Mouse (Mus musculus): ENCODE data around the gene Dph2. TPM values are rescaled to one million over a fixed set of nuclear protein-coding genes. Genes with fewer than 3 reads are reported as not detected.
A peak's percentile ranks its signal among the peaks of the same experiment; 100 is the strongest.

The Dph2 gene
- polyA plus RNA-seq, 1 experiment, result 45.8 TPM

DNA sequence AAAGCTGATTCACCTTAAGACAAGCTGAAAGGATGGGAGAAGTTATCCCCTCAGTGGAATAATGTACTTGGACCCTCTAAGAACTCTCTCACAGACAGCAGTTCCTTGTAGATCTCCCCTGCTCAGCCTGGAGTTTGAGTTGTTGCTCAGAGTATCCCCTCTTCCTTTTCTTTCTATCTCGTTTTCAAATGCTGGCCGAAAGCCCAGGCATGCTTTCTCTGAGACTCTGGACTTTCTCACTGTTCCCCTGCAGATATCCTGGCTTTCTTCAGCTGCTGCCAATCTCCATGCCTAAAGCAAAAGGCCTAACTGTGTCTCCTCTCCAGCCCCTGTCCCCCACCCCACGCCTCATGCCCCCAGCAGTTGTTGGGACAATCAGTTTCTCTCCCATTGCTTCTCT, 26.4 kb upstream of the Dph2 start:
- Histone ChIP-seq H3K36me3 (ENCODE audit: control insufficient read depth, insufficient read depth, low read length) (no peaks in the 10 kb centered on the region), H3K27ac (ENCODE audit: control insufficient read depth, insufficient read depth, low read length) (no peak overlapping the region), H3K4me3 (ENCODE audit: control insufficient read depth, insufficient read depth, low read length) (no peak overlapping the region), H3K4me1 (replicated peaks; ENCODE audit: control insufficient read depth, insufficient read depth, low read length) (peaks cover 15% of the 10 kb centered on the region), H3K27me3 (ENCODE audit: control insufficient read depth, insufficient read depth, low read length) (no peaks in the 10 kb centered on the region)
- TF ChIP-seq POLR2A (IDR thresholded peaks at IDR 0.05; ENCODE audit: control insufficient read depth, extremely low read depth, insufficient read depth, low read length, poor library complexity) (no peak), CTCF (IDR thresholded peaks at IDR 0.05; ENCODE audit: borderline replicate concordance, control insufficient read depth, extremely low read depth, insufficient read depth, low read length, poor library complexity) (no peak)
- DNase-seq, result no peak
- WGBS, result 77% methylated on average over 3 of the region's 3 CpGs

DNA sequence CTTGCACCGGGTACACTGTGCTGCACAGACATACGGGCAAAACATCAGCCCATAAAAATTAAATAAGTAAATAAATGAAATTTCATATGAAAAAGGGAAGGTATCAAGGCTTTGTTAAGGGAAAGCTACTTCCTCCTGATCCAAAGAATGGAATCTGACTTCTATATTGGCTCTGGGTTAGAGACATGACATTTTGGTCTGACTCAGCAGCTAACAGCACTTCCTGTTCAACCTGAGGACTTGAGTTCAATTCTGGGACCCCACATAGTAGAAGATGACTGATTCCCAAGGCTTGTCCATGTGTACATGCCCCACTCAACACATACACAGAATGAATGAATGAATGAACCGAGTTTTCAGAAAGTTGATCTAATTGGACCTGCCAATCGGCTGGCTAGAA, 26.0 kb upstream of the Dph2 start:
- no peak for DNase-seq
- Histone ChIP-seq H3K4me3 (ENCODE audit: control insufficient read depth, insufficient read depth, low read length) (no peak overlapping the region), H3K27me3 (ENCODE audit: control insufficient read depth, insufficient read depth, low read length) (no peaks in the 10 kb centered on the region), H3K4me1 (replicated peaks; ENCODE audit: control insufficient read depth, insufficient read depth, low read length) (peaks cover 15% of the 10 kb centered on the region), H3K36me3 (ENCODE audit: control insufficient read depth, insufficient read depth, low read length) (no peaks in the 10 kb centered on the region), H3K27ac (ENCODE audit: control insufficient read depth, insufficient read depth, low read length) (no peak overlapping the region)
- no peak for TF ChIP-seq CTCF (IDR thresholded peaks at IDR 0.05; ENCODE audit: borderline replicate concordance, control insufficient read depth, extremely low read depth, insufficient read depth, low read length, poor library complexity)
- TF ChIP-seq POLR2A (IDR thresholded peaks at IDR 0.05; ENCODE audit: control insufficient read depth, extremely low read depth, insufficient read depth, low read length, poor library complexity), result no peak
- WGBS, result 95% methylated on average over 4 of the region's 4 CpGs

DNA sequence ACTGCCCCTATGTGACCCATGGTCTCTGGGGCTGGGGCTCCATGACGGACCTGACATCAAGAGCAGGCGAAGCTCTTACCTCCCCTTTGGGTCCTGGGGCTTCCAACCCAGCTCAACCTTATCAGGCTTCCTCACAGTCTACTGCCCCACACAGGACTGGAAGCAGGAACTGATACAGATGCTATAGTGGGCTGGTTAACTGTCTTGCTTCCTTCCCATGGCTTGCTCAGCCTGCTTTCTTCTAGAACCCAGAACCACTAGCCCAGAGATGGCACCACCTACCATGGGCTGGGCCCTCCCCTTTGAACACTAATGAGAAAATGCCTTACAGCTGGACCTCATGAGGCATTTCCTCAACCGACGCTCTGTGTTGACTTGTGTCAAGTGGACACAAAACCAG, 25.6 kb upstream of the Dph2 start:
- DNase-seq, result no peak
- no peaks in the 10 kb centered on the region for H3K27me3 ChIP-seq (ENCODE audit: control insufficient read depth, insufficient read depth, low read length)
- peaks cover 15% of the 10 kb centered on the region for H3K4me1 ChIP-seq (replicated peaks; ENCODE audit: control insufficient read depth, insufficient read depth, low read length)
- TF ChIP-seq POLR2A (IDR thresholded peaks at IDR 0.05; ENCODE audit: control insufficient read depth, extremely low read depth, insufficient read depth, low read length, poor library complexity) (no peak), CTCF (IDR thresholded peaks at IDR 0.05; ENCODE audit: borderline replicate concordance, control insufficient read depth, extremely low read depth, insufficient read depth, low read length, poor library complexity) (no peak)
- WGBS, result 98% methylated on average over 4 of the region's 4 CpGs
- no peak overlapping the region for H3K27ac ChIP-seq (ENCODE audit: control insufficient read depth, insufficient read depth, low read length)
- no peaks in the 10 kb centered on the region for H3K36me3 ChIP-seq (ENCODE audit: control insufficient read depth, insufficient read depth, low read length)
- H3K4me3 ChIP-seq (ENCODE audit: control insufficient read depth, insufficient read depth, low read length), result no peak overlapping the region

DNA sequence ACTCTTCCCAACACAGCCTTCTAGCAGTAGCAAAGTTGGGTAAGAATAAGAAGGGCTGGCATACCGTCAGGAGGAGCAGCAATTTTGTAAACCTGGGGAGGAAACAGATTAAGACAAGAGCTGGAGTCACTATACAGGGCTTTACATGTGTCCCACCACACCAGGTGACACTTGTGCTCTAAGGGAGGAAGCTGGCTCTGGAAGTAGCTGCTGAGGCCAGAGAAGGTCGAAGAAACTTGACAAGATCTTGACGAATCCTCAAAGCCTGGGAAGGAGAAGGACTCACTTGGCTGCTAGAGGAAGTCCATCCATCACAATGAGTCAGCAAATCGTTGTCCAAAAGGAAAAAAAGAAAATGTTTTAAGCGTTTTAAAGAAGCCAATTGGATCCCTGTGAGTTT, 24.6 kb upstream of the Dph2 start:
- Histone ChIP-seq H3K27me3 (ENCODE audit: control insufficient read depth, insufficient read depth, low read length) (no peaks in the 10 kb centered on the region), H3K4me1 (replicated peaks; ENCODE audit: control insufficient read depth, insufficient read depth, low read length) (peaks cover 15% of the 10 kb centered on the region), H3K36me3 (ENCODE audit: control insufficient read depth, insufficient read depth, low read length) (no peaks in the 10 kb centered on the region), H3K4me3 (ENCODE audit: control insufficient read depth, insufficient read depth, low read length) (no peak overlapping the region), H3K27ac (ENCODE audit: control insufficient read depth, insufficient read depth, low read length) (no peak overlapping the region)
- no peak for DNase-seq
- no peak for TF ChIP-seq CTCF (IDR thresholded peaks at IDR 0.05; ENCODE audit: borderline replicate concordance, control insufficient read depth, extremely low read depth, insufficient read depth, low read length, poor library complexity)
- no peak for TF ChIP-seq POLR2A (IDR thresholded peaks at IDR 0.05; ENCODE audit: control insufficient read depth, extremely low read depth, insufficient read depth, low read length, poor library complexity)
- 71% methylated on average over 5 of the region's 5 CpGs for WGBS

- H3K27me3 ChIP-seq (ENCODE audit: control insufficient read depth, insufficient read depth, low read length), result no peaks in the 10 kb centered on the region
- TF ChIP-seq CTCF (IDR thresholded peaks at IDR 0.05; ENCODE audit: borderline replicate concordance, control insufficient read depth, extremely low read depth, insufficient read depth, low read length, poor library complexity) (no peak), POLR2A (IDR thresholded peaks at IDR 0.05; ENCODE audit: control insufficient read depth, extremely low read depth, insufficient read depth, low read length, poor library complexity) (no peak)
- no peaks in the 10 kb centered on the region for H3K36me3 ChIP-seq (ENCODE audit: control insufficient read depth, insufficient read depth, low read length)
- H3K27ac ChIP-seq (ENCODE audit: control insufficient read depth, insufficient read depth, low read length), result 0 out of 2 replicates have a peak overlapping the region, but pooled peaks have one; percentile 2
- under 1% methylated on average over 19 of the region's 19 CpGs for WGBS
- peaks cover 15% of the 10 kb centered on the region for H3K4me1 ChIP-seq (replicated peaks; ENCODE audit: control insufficient read depth, insufficient read depth, low read length)
- peak; percentile 29 for DNase-seq
- H3K4me3 ChIP-seq (ENCODE audit: control insufficient read depth, insufficient read depth, low read length), result peak overlapping the region; percentile 73
Measured at GRCm38 (mm10) chr4:117915489-117916105, 23.8 kb upstream of the Dph2 start.

DNA sequence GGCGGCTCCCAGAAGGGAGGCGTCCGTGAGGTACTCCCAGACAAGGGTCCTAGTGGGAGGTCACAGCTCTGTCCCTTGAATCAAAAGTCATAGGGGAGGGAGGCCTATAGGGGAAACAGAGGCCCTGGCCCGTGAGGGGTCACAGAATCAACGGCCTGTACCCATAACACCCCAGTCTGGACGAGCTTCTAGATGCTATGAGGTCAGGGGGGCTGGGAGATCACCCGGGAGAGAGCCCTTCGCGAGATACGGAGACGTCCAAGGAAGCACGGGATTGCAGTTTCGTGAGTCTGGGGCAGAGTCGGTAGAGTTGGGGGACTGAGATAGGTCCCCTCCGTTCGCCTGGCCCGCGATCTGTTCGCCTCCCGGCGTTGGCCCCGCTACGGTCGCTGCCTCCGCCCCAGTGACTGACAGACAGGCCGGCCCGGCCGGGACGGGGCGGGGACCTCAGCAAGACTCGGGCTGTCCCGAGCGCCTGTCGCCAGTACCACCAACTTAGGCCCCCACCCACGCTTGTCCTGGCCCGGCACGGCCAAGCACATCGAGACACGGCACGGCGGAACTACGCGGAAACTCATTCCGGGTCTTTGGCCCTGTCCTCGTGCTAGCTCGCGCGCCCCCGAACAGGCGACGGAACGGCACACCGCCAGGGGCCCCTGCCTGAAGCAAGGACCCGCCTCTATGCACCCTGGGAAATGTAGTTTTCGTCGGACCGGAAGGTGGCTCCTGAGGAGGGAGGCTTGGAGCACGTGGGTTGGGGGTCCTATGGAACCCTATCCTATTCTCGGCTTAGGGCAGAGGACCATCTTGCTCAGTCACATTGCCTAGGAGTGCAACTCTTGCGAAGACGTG, 23.0 kb upstream of the Dph2 start, which contains the start of gene Ipo13:
Ipo13 (minus strand) TSS at position 409 of the 852 bp plus-strand sequence.
- DNase-seq, result peak; percentile 97
- Histone ChIP-seq H3K27ac (ENCODE audit: control insufficient read depth, insufficient read depth, low read length) (0 out of 2 replicates have a peak within 1 kb of the TSS, but pooled peaks have one; percentile 2), H3K4me1 (replicated peaks; ENCODE audit: control insufficient read depth, insufficient read depth, low read length) (peaks cover 15% of the 10 kb centered on the region), H3K27me3 (ENCODE audit: control insufficient read depth, insufficient read depth, low read length) (no peaks in the 10 kb centered on the region), H3K36me3 (ENCODE audit: control insufficient read depth, insufficient read depth, low read length) (no peaks in the 10 kb centered on the region), H3K4me3 (ENCODE audit: control insufficient read depth, insufficient read depth, low read length) (peak within 1 kb of the TSS; percentile 73)
- no peak for TF ChIP-seq CTCF (IDR thresholded peaks at IDR 0.05; ENCODE audit: borderline replicate concordance, control insufficient read depth, extremely low read depth, insufficient read depth, low read length, poor library complexity)
- peak; percentile 54 for TF ChIP-seq POLR2A (IDR thresholded peaks at IDR 0.05; ENCODE audit: control insufficient read depth, extremely low read depth, insufficient read depth, low read length, poor library complexity)
- whole genome bisulfite sequencing, result under 1% methylated on average over 61 of the region's 61 CpGs
